Mouse (Mus musculus) ZHBTc4 (cell line): Measurements from ENCODE around the gene Stra6l.

ENCODE experiments used
- DNase-seq: peaks from one replicate; pipeline ENCODE4 v3.0.0-alpha.2; 2011; ENCODE audit warnings: low read depth, low spot score

The Stra6l gene

GRCm38 (mm10) chr4:45848109-45848824, at the start of gene Stra6l:
Gene Stra6l (plus strand): TSS chr4:45848664.
- no peak for DNase-seq

GRCm38 (mm10) chr4:45798964-45799363, 49.5 kb upstream of the Stra6l start, which contains the start of gene Aldh1b1:
Gene Aldh1b1 (plus strand): TSS chr4:45799022.
- DNase-seq, result peak; percentile 88

- DNase-seq, result peak; percentile 50
Measured at GRCm38 (mm10) chr4:45799956-45800537, 48.4 kb upstream of the Stra6l start.

- DNase-seq, result no peak
Measured at GRCm38 (mm10) chr4:45802900-45803299, 45.6 kb upstream of the Stra6l start.

- DNase-seq, result no peak
Measured at GRCm38 (mm10) chr4:45808034-45808433, 40.4 kb upstream of the Stra6l start.

GRCm38 (mm10) chr4:45811250-45811649, 37.2 kb upstream of the Stra6l start:
- peak; percentile 76 for DNase-seq

GRCm38 (mm10) chr4:45815542-45815941, 32.9 kb upstream of the Stra6l start:
- DNase-seq, result peak; percentile 92

- DNase-seq, result no peak
Measured at GRCm38 (mm10) chr4:45818814-45819207, 29.7 kb upstream of the Stra6l start.

- DNase-seq, result peak; percentile 93
Measured at GRCm38 (mm10) chr4:45819208-45819931, 29.1 kb upstream of the Stra6l start.

- DNase-seq, result peak; percentile 86
Measured at GRCm38 (mm10) chr4:45820074-45820830, 28.2 kb upstream of the Stra6l start.

- DNase-seq, result no peak
Measured at GRCm38 (mm10) chr4:45821995-45822394, 26.5 kb upstream of the Stra6l start.

GRCm38 (mm10) chr4:45822781-45823575, 25.5 kb upstream of the Stra6l start:
- no peak for DNase-seq

GRCm38 (mm10) chr4:45824049-45824760, 24.3 kb upstream of the Stra6l start:
- DNase-seq, result no peak

- no peak for DNase-seq
Measured at GRCm38 (mm10) chr4:45824761-45825556, 23.5 kb upstream of the Stra6l start.

- peak; percentile 81 for DNase-seq
Measured at GRCm38 (mm10) chr4:45826275-45827040, 22.0 kb upstream of the Stra6l start, which contains the start of gene Igfbpl1. Gene Igfbpl1 (minus strand): TSS chr4:45826923.

GRCm38 (mm10) chr4:45829907-45830759, 18.3 kb upstream of the Stra6l start:
- no peak for DNase-seq

- no peak for DNase-seq
Measured at GRCm38 (mm10) chr4:45831996-45832395, 16.5 kb upstream of the Stra6l start.

- DNase-seq, result peak; percentile 87
Measured at GRCm38 (mm10) chr4:45833461-45833860, 15.0 kb upstream of the Stra6l start.
